Mouse (Mus musculus) megakaryocyte, embryonic 14.5 days (primary cell): ENCODE results near the gene Smim14. TPM values are rescaled to one million over a fixed set of nuclear protein-coding genes. Genes with fewer than 3 reads are reported as not detected.

Experiments
- H3K27me3 ChIP-seq: replicated peaks from 2 replicates; pipeline ENCODE3; 2012; ENCODE audit warnings: inconsistent platforms
- H3K36me3 ChIP-seq: replicated peaks from 2 replicates; pipeline ENCODE3; 2012; ENCODE audit warnings: low read length, inconsistent platforms, mixed read lengths
- H3K4me1 ChIP-seq: 2 replicates; pipeline ENCODE4 v1.6.1; 2012; ENCODE audit warnings: inconsistent platforms
- H3K4me3 ChIP-seq: replicated peaks from 2 replicates; pipeline ENCODE3; 2012; ENCODE audit warnings: moderate library complexity, mild to moderate bottlenecking, inconsistent platforms
- H3K9me3 ChIP-seq: 2 replicates; pipeline ENCODE4 v1.6.1; 2012; ENCODE audit warnings: inconsistent platforms
- FLI1 ChIP-seq: IDR thresholded peaks from 2 replicates; pipeline ENCODE4 v1.6.1; 2012; ENCODE audit warnings: low read length, inconsistent platforms, mixed read lengths
- GATA1 ChIP-seq: IDR thresholded peaks from 3 replicates; pipeline ENCODE4 v1.6.1; 2012; ENCODE audit warnings: mixed read lengths, low read length, inconsistent platforms, borderline replicate concordance
- polyA plus RNA-seq: library from polyadenylated mRNA; stranded (reverse); fragments of >175 nt; gene quantifications from 2 replicates; pipeline ENCODE4 v1.2.3, GENCODE M21; 2012; ENCODE audit warnings: low replicate concordance; ENCODE audit not compliant: insufficient read depth

Smim14 gene
- polyA plus RNA-seq, result 60.5 and 108 TPM in 2 replicates

- H3K36me3 ChIP-seq, result peaks cover 6% of the 10 kb centered on the region
- H3K4me3 ChIP-seq, result peak within 1 kb of the TSS; percentile 100
- peaks cover 4% of the 10 kb centered on the region; the same call in 1 of the 2 replicates for H3K9me3 ChIP-seq
- TF ChIP-seq GATA1, result no peak
- no peak for TF ChIP-seq FLI1
- H3K27me3 ChIP-seq, result no peaks in the 10 kb centered on the region
- peaks cover 22% of the 10 kb centered on the region for H3K4me1 ChIP-seq
These were observed at the start of gene Smim14, which contains the start of gene Ube2k for GRCm38 (mm10) chr5:65536751-65537419. Gene Smim14 (minus strand): TSS chr5:65537184. Gene Ube2k (plus strand): TSS chr5:65537233.

DNA sequence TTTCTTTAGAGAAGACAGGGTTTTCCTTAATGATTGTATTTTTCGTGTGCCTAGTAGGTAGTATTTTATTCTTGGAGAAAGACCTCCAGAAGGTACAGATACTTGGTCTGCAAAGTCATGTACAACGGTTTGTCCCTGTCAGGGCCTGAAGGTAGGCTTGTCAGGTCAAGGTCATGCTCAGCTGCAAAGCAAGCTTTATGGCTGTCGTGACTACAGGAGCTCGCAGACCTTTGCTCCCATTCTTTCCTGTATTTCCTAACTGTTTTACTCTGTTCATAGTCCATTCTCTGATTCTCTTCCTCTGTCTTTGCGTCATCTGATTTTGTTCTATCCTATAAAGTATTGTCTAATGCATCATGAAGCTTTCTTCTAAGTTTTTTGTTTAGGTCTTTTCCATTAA, 49.3 kb upstream of the Smim14 start:
- H3K4me3 ChIP-seq, result no peak overlapping the region
- no peaks in the 10 kb centered on the region for H3K27me3 ChIP-seq
- H3K36me3 ChIP-seq, result peaks cover 73% of the 10 kb centered on the region
- H3K9me3 ChIP-seq, result no peaks in the 10 kb centered on the region
- H3K4me1 ChIP-seq, result peaks cover 21% of the 10 kb centered on the region; the same call in 1 of the 2 replicates
- no peak for TF ChIP-seq FLI1
- no peak for TF ChIP-seq GATA1

GRCm38 (mm10) chr5:65578545-65578944, 41.6 kb upstream of the Smim14 start:
- H3K4me1 ChIP-seq, result peaks cover 17% of the 10 kb centered on the region
- peaks cover 69% of the 10 kb centered on the region for H3K36me3 ChIP-seq
- H3K9me3 ChIP-seq, result no peaks in the 10 kb centered on the region
- H3K4me3 ChIP-seq, result no peak overlapping the region
- no peaks in the 10 kb centered on the region for H3K27me3 ChIP-seq
- TF ChIP-seq FLI1, result no peak
- TF ChIP-seq GATA1, result no peak

DNA sequence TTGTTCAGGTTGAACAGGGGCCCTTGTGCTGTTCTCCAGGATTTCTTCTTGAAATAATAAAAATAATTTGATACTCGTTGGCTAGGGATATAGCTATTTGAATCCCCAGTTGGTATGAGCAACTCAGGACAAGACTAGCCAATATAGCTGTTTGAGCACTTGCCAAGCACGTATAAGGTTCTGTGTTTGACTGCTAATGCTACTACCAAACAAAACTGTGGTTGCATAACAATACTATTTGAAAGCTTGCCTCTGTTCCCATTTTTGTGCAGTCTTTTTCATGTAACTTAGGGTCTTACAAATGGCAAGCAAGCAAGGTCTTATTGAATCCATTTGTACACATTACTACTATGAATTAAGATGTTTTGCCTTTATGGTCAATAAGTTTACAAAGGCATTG, 38.9 kb upstream of the Smim14 start:
- Histone ChIP-seq H3K4me1 (peaks cover 23% of the 10 kb centered on the region), H3K27me3 (no peaks in the 10 kb centered on the region), H3K36me3 (peaks cover 61% of the 10 kb centered on the region), H3K4me3 (no peak overlapping the region), H3K9me3 (no peaks in the 10 kb centered on the region)
- TF ChIP-seq GATA1, result no peak
- no peak for TF ChIP-seq FLI1

DNA sequence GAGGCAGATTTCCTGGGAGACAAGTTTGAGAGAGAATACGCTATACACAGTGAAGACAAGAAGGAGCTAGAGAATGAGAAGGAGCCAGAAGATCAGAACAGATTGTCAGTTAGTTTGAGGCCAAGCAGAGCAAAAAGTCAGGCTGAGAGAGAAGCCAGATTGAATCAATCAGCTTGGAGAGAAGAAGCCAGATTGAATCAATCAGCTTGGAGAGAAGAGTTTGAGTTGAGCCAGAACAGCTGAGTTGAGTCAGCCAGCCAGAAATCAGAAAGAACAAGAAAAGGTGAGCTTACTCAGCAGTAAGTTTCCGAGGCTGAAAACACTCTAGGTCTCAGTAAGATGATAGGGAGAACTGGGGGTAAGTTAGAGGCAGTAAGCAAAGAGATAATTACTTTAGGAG, 37.9 kb upstream of the Smim14 start:
- no peak overlapping the region for H3K4me3 ChIP-seq
- peaks cover 63% of the 10 kb centered on the region for H3K36me3 ChIP-seq
- H3K27me3 ChIP-seq, result no peaks in the 10 kb centered on the region
- peaks cover 23% of the 10 kb centered on the region for H3K4me1 ChIP-seq
- TF ChIP-seq FLI1 (no peak), GATA1 (no peak)
- no peaks in the 10 kb centered on the region for H3K9me3 ChIP-seq

- TF ChIP-seq FLI1 (no peak), GATA1 (no peak)
- H3K4me3 ChIP-seq, result no peak overlapping the region
- no peaks in the 10 kb centered on the region for H3K9me3 ChIP-seq
- peaks cover 29% of the 10 kb centered on the region for H3K4me1 ChIP-seq
- H3K27me3 ChIP-seq, result no peaks in the 10 kb centered on the region
- H3K36me3 ChIP-seq, result peaks cover 49% of the 10 kb centered on the region
These were observed 28.5 kb upstream of the Smim14 start for GRCm38 (mm10) chr5:65565486-65565885.

GRCm38 (mm10) chr5:65561125-65561893, 24.3 kb upstream of the Smim14 start:
- Histone ChIP-seq H3K36me3 (peaks cover 32% of the 10 kb centered on the region), H3K9me3 (no peaks in the 10 kb centered on the region), H3K4me3 (no peak overlapping the region), H3K4me1 (peaks cover 55% of the 10 kb centered on the region), H3K27me3 (no peaks in the 10 kb centered on the region)
- no peak for TF ChIP-seq FLI1
- no peak for TF ChIP-seq GATA1

DNA sequence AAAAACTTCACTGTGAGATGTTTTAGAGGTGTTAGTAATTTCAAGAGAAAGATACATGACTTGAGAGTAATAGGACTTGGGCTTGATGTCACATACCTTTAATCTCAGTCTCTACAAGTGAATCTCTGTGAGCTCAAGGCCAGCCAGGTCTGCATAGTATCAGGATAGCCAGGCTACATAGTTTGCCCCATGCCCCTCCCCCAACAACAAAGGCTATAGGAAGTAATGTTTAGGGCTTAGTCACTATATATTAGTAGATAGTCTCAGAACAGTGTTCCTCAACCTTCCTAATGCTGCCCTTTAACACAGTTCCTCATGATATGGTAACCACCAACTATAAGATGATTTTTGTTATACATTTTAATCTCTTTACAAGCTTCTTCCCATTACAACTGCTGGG, 20.1 kb upstream of the Smim14 start:
- Histone ChIP-seq H3K27me3 (no peaks in the 10 kb centered on the region), H3K9me3 (no peaks in the 10 kb centered on the region), H3K4me1 (peaks cover 60% of the 10 kb centered on the region), H3K36me3 (peaks cover 45% of the 10 kb centered on the region), H3K4me3 (no peak overlapping the region)
- no peak for TF ChIP-seq GATA1
- TF ChIP-seq FLI1, result no peak

GRCm38 (mm10) chr5:65549677-65550076, 12.7 kb upstream of the Smim14 start:
- H3K36me3 ChIP-seq, result peaks cover 69% of the 10 kb centered on the region
- no peaks in the 10 kb centered on the region for H3K27me3 ChIP-seq
- TF ChIP-seq GATA1 (no peak), FLI1 (no peak)
- H3K4me1 ChIP-seq, result peaks cover 38% of the 10 kb centered on the region
- H3K9me3 ChIP-seq, result no peaks in the 10 kb centered on the region
- no peak overlapping the region for H3K4me3 ChIP-seq

- peaks cover 51% of the 10 kb centered on the region for H3K36me3 ChIP-seq
- no peak for TF ChIP-seq FLI1
- TF ChIP-seq GATA1, result no peak
- H3K4me1 ChIP-seq, result peaks cover 41% of the 10 kb centered on the region
- no peak overlapping the region for H3K4me3 ChIP-seq
- no peaks in the 10 kb centered on the region for H3K9me3 ChIP-seq
- H3K27me3 ChIP-seq, result no peaks in the 10 kb centered on the region
These were observed 7.6 kb upstream of the Smim14 start for GRCm38 (mm10) chr5:65544616-65545015.
